Mouse (Mus musculus) heart, postnatal 0 days (tissue): ENCODE data around the gene Ccni.

Source experiments
- CTCF ChIP-seq: IDR thresholded peaks from 2 replicates; pipeline ENCODE4 v1.5.1; 2016; ENCODE audit warnings: antibody characterized with exemption, control low read depth, low read depth
- EP300 ChIP-seq: IDR thresholded peaks from 2 replicates; pipeline ENCODE4 v1.6.1; 2016; ENCODE audit warnings: antibody characterized with exemption, low read depth

DNA sequence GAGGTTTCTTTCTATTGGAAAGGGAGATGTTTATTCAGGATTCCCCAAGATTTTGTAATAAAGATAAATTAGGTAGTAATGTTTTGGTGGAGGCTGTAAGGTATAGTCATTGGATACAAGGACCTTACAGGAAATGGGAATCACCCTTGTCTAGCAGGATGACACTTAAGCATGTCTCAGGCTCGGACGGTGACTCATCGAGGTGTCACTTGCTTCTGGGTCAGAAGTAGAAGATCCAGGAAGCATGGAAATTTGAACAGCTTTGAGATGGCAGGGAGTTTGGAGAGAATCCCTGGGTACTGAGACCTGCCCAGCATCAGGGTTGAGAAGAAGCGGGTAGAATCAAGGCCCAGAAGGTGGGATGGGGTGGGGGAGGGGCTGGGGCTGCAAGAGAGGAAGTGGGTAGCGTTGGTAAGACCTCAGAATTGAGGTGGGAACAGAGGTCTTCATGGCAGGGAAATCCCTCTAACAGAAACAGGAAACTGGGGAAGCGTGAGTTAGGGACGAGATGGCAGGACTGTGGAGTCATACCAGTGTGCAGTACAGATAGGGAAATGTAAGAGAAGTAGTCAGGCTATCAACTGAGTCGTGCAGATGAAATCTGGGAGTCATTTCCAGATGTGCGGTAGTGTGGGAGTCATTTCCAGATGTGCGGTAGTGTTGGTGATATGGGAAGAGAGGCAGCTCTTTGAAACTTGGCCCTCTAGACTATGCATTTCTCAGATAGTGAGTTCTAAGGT lies 70.8 kb downstream of the Ccni start:
- TF ChIP-seq CTCF (no peak), EP300 (no peak)
